Mouse (Mus musculus): ENCODE measurements at regions not wholly inside any gene's neighbourhood (a gene's known extent, or its start where the extent isn't known, plus 50 kb on each side); places are given as distances from the start of the nearest gene placed in this dataset.

DNA sequence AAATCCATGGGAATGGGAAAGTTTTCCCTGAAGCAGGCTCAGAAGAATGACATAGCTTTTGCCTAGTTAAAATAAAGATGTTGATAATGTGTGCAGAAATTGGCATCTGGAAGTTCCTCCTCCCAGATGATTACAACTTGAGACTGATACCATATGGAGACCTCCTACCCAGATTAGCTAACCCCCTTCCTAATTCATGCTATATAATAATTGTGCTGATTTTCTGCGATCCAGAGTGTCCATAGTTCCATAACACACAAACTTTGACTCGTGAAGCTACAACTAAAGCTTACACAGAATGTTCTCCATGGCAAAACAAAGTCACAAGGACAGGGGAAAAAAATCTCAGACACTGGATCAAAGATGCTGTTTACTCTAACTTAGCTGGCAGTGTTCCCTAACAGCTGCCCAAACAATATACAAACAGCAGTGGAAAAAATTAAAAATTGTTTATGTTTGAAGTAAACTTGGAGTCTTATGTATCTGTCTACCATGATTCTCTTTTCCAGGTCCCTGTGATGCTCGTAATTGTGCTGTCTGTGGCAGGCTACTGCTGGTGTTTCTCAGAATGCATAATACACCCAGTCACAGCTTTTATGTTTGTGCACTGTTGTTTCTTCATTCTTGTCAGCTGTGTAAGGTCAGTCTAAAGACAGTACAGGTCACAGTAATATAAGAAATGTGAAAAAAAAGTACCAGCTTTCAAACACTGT, 1978.8 kb upstream of the A830018L16Rik start:
- H3K4me1 ChIP-seq (ENCODE audit: control insufficient read depth, insufficient read depth, low read length): no peaks in the 10 kb centered on the region
- H3K9ac ChIP-seq (ENCODE audit: low read length): no peak overlapping the region
- H3K36me3 ChIP-seq (ENCODE audit: control insufficient read depth, insufficient read depth, low read length): no peaks in the 10 kb centered on the region
- peak; percentile 25; the same call in 1 of the 2 replicates for ATAC-seq (ENCODE audit: insufficient read depth, low FRiP score)
- no peaks in the 10 kb centered on the region for H3K9me3 ChIP-seq (replicated peaks; ENCODE audit: control insufficient read depth, low read length)
- no peaks in the 10 kb centered on the region for H3K27me3 ChIP-seq (ENCODE audit: control insufficient read depth, insufficient read depth, low read length)
- 63% methylated on average over 3 of the region's 3 CpGs for WGBS
- no peak overlapping the region for H3K4me3 ChIP-seq (replicated peaks; ENCODE audit: low read length)
- no peak overlapping the region for H3K4me2 ChIP-seq (ENCODE audit: low read depth, low read length)
- peak overlapping the region; percentile 27; the same call in 1 of the 2 replicates for H3K27ac ChIP-seq (ENCODE audit: low read length)

- no peaks in the 10 kb centered on the region for H3K27me3 ChIP-seq (ENCODE audit: control insufficient read depth, insufficient read depth, low read length)
- H3K9me3 ChIP-seq (replicated peaks; ENCODE audit: control insufficient read depth, low read length): no peaks in the 10 kb centered on the region
- H3K4me2 ChIP-seq (ENCODE audit: low read depth, low read length): no peak overlapping the region
- H3K4me3 ChIP-seq (replicated peaks; ENCODE audit: low read length): no peak overlapping the region
- no peak overlapping the region for H3K27ac ChIP-seq (ENCODE audit: low read length)
- no peak overlapping the region for H3K9ac ChIP-seq (ENCODE audit: low read length)
- no peaks in the 10 kb centered on the region for H3K4me1 ChIP-seq (ENCODE audit: control insufficient read depth, insufficient read depth, low read length)
- no peak for ATAC-seq (ENCODE audit: insufficient read depth, low FRiP score)
- H3K36me3 ChIP-seq (ENCODE audit: control insufficient read depth, insufficient read depth, low read length): no peaks in the 10 kb centered on the region
These were observed 1971.0 kb upstream of the A830018L16Rik start for GRCm38 (mm10) chr1:9442937-9443336.

DNA sequence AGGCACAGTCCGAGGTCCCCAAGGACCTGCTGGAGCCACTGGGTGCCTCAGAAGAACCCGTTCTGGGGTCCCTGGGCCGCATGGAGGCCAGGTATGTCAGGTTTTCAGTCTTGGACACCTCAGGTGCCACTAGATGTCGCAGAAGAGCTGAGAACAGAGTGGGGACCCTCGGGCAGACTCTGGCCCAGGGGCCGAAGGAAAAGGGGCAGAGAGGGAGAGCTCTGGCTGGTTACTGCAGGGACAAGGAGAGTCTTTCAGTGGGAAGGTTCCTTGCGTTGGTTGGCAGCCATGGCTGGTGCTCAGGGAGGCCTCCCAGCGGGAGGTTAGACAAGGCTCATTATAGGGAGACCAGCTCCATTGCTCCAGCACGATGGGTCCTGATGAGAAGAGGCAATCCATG, 1944.4 kb upstream of the A830018L16Rik start:
- Histone ChIP-seq H3K27me3 (ENCODE audit: control insufficient read depth, insufficient read depth, low read length) (no peaks in the 10 kb centered on the region), H3K9me3 (replicated peaks; ENCODE audit: control insufficient read depth, low read length) (no peaks in the 10 kb centered on the region), H3K4me2 (ENCODE audit: low read depth, low read length) (no peak overlapping the region), H3K36me3 (ENCODE audit: control insufficient read depth, insufficient read depth, low read length) (no peaks in the 10 kb centered on the region), H3K4me3 (replicated peaks; ENCODE audit: low read length) (no peak overlapping the region), H3K27ac (ENCODE audit: low read length) (no peak overlapping the region), H3K9ac (ENCODE audit: low read length) (no peak overlapping the region), H3K4me1 (ENCODE audit: control insufficient read depth, insufficient read depth, low read length) (no peaks in the 10 kb centered on the region)
- whole genome bisulfite sequencing: 40% methylated on average over 9 of the region's 9 CpGs
- ATAC-seq (ENCODE audit: insufficient read depth, low FRiP score): no peak

DNA sequence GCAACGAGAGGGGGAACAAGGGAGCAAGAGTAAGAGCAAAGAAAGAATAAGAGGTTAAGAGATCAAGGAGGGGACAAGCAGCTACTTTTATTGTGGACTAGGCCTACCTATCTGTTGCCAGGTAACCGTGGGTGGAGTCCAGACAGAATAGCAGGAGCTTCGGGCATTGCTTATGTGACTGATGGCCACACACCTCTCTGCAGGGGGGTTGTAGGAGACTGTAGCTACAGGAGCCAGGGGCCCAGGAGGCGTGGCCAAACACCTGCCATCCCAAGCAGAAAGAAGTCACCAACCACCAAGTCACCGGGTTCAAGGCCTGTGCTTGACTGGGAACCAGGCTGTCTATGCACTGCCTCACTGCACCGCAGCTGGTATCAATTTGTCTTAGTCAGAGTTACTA, 1943.9 kb upstream of the A830018L16Rik start:
- no peak for ATAC-seq (ENCODE audit: insufficient read depth, low FRiP score)
- Histone ChIP-seq H3K27me3 (ENCODE audit: control insufficient read depth, insufficient read depth, low read length) (no peaks in the 10 kb centered on the region), H3K4me3 (replicated peaks; ENCODE audit: low read length) (no peak overlapping the region), H3K4me1 (ENCODE audit: control insufficient read depth, insufficient read depth, low read length) (no peaks in the 10 kb centered on the region), H3K36me3 (ENCODE audit: control insufficient read depth, insufficient read depth, low read length) (no peaks in the 10 kb centered on the region), H3K4me2 (ENCODE audit: low read depth, low read length) (no peak overlapping the region), H3K9ac (ENCODE audit: low read length) (no peak overlapping the region), H3K9me3 (replicated peaks; ENCODE audit: control insufficient read depth, low read length) (no peaks in the 10 kb centered on the region), H3K27ac (ENCODE audit: low read length) (no peak overlapping the region)
- 64% methylated on average over 6 of the region's 6 CpGs for WGBS

Data from stomach, embryonic 16.5 days (tissue).